Mouse (Mus musculus) mesoderm, embryonic 11.5 days (tissue): Measurements from ENCODE around the gene 2610507B11Rik.

Experiments used
- DNase-seq: peaks from one replicate; pipeline ENCODE4 v3.0.0-alpha.2; 2012; ENCODE audit warnings: low read depth, low spot score

2610507B11Rik gene

GRCm38 (mm10) chr11:78261380-78262352, at the start of gene 2610507B11Rik:
2610507B11Rik (plus strand) TSS chr11:78261752.
- DNase-seq: peak; percentile 97

GRCm38 (mm10) chr11:78213086-78213817, 48.3 kb upstream of the 2610507B11Rik start:
- DNase-seq: no peak

GRCm38 (mm10) chr11:78215709-78216317, 45.7 kb upstream of the 2610507B11Rik start:
- no peak for DNase-seq

- no peak for DNase-seq
Measured at GRCm38 (mm10) chr11:78223586-78223985, 38.0 kb upstream of the 2610507B11Rik start.

GRCm38 (mm10) chr11:78231518-78231917, 30.0 kb upstream of the 2610507B11Rik start:
- no peak for DNase-seq

GRCm38 (mm10) chr11:78240193-78240857, 21.2 kb upstream of the 2610507B11Rik start:
- DNase-seq: no peak

GRCm38 (mm10) chr11:78245261-78245626, 16.3 kb upstream of the 2610507B11Rik start:
- DNase-seq: no peak

GRCm38 (mm10) chr11:78245627-78246317, 15.8 kb upstream of the 2610507B11Rik start, which contains the start of the genes Sdf2 and Supt6:
Sdf2 (plus strand) TSS chr11:78245746.
Supt6 (minus strand) TSS chr11:78245987.
- DNase-seq: peak; percentile 89

GRCm38 (mm10) chr11:78246318-78247011, 15.1 kb upstream of the 2610507B11Rik start:
- no peak for DNase-seq

GRCm38 (mm10) chr11:78247012-78247348, 14.6 kb upstream of the 2610507B11Rik start:
- no peak for DNase-seq

- DNase-seq: peak; percentile 13
Measured at GRCm38 (mm10) chr11:78247727-78248140, 13.8 kb upstream of the 2610507B11Rik start.

- no peak for DNase-seq
Measured at GRCm38 (mm10) chr11:78256618-78257017, 4.9 kb upstream of the 2610507B11Rik start.

- no peak for DNase-seq
Measured at GRCm38 (mm10) chr11:78260489-78261258, 878 bp upstream of the 2610507B11Rik start.

GRCm38 (mm10) chr11:78262550-78262949, 998 bp downstream of the 2610507B11Rik start:
- peak; percentile 82 for DNase-seq

- no peak for DNase-seq
Measured at GRCm38 (mm10) chr11:78265571-78265970, 4.0 kb downstream of the 2610507B11Rik start.

GRCm38 (mm10) chr11:78271986-78272385, 10.4 kb downstream of the 2610507B11Rik start:
- no peak for DNase-seq

GRCm38 (mm10) chr11:78275596-78275995, 14.0 kb downstream of the 2610507B11Rik start:
- no peak for DNase-seq

GRCm38 (mm10) chr11:78276169-78276568, 14.6 kb downstream of the 2610507B11Rik start:
- DNase-seq: peak; percentile 15

- DNase-seq: no peak
Measured at GRCm38 (mm10) chr11:78278853-78279252, 17.3 kb downstream of the 2610507B11Rik start.
